Mouse (Mus musculus) liver, postnatal 0 days (tissue): ENCODE results near the gene Hist1h2ae. TPM values are rescaled to one million over a fixed set of nuclear protein-coding genes. Genes with fewer than 3 reads are reported as not detected.
"Not testable (repeated sequence)": the region's sequence is repeated elsewhere in the genome, so short reads cannot be mapped to it uniquely, and the experiment has no call there.

ENCODE experiments used
- ATAC-seq: fragments of 200-750 bp; cut with Nextera tagmentation; 2 replicates; pipeline ENCODE4 v1.8.0; 2017; ENCODE audit warnings: mild to moderate bottlenecking, moderate library complexity
- DNase-seq: peaks from one replicate; pipeline ENCODE4 v3.0.0-alpha.2; 2016
- H3K27ac ChIP-seq: fragments of 300-500 bp; sonication (generic); 2 replicates; pipeline ENCODE4 v1.5.1; 2014; ENCODE audit warnings: antibody characterized with exemption, moderate library complexity, mild to moderate bottlenecking, low read depth
- H3K27me3 ChIP-seq: fragments of 300-500 bp; sonication (generic); 2 replicates; pipeline ENCODE4 v1.6.1; 2014; ENCODE audit warnings: low read length, control low read depth, mixed read lengths; ENCODE audit not compliant: insufficient read depth
- H3K36me3 ChIP-seq: fragments of 300-500 bp; sonication (generic); replicated peaks from 2 replicates; pipeline ENCODE4 v1.6.1; 2014; ENCODE audit warnings: mild to moderate bottlenecking, control low read depth, low read length, moderate library complexity, mixed read lengths; ENCODE audit not compliant: insufficient read depth
- H3K4me1 ChIP-seq: fragments of 300-500 bp; sonication (generic); 2 replicates; pipeline ENCODE4 v1.6.1; 2014; ENCODE audit warnings: antibody characterized with exemption, mild to moderate bottlenecking, control low read depth; ENCODE audit not compliant: insufficient read depth
- H3K4me2 ChIP-seq: fragments of 300-500 bp; sonication (generic); 2 replicates; pipeline ENCODE4 v1.6.1; 2014; ENCODE audit warnings: low read depth, mild to moderate bottlenecking, low read length, moderate library complexity, mixed read lengths
- H3K4me3 ChIP-seq: fragments of 300-500 bp; sonication (generic); 2 replicates; pipeline ENCODE4 v1.5.1; 2014; ENCODE audit warnings: low read depth, low read length
- H3K9ac ChIP-seq: fragments of 300-500 bp; sonication (generic); replicated peaks from 2 replicates; pipeline ENCODE4 v1.6.1; 2014; ENCODE audit warnings: mild to moderate bottlenecking, moderate library complexity
- H3K9me3 ChIP-seq: fragments of 300-500 bp; sonication (generic); 2 replicates; pipeline ENCODE4 v1.6.1; 2016; ENCODE audit warnings: mild to moderate bottlenecking, control low read depth, low read length, mixed read lengths
- CTCF ChIP-seq: sonication (generic); IDR thresholded peaks from 2 replicates; pipeline ENCODE4 v1.5.1; 2016; ENCODE audit warnings: antibody characterized with exemption, low read depth
- EP300 ChIP-seq: IDR thresholded peaks from 2 replicates; pipeline ENCODE4 v1.6.1; 2016; ENCODE audit warnings: antibody characterized with exemption, low read depth, mild to moderate bottlenecking
- WGBS: fragments of 180-500 bp; shearing (Covaris S2); extraction: QIAGEN DNeasy Blood & Tissue Kit; methylation state at CpG from one replicate; pipeline ENCODE4 v1.1.7; 2014; ENCODE audit not compliant: insufficient replicate concordance; 5-methylcytosine and 5-hydroxymethylcytosine counted together
- polyA plus RNA-seq: library from polyadenylated mRNA; unstranded; fragments of >200 nt; fragmentation: Nextera tagmentation; extraction: Ambion mirVana; gene quantifications from 2 replicates; pipeline ENCODE4 v1.2.1, GENCODE M21; 2015

The Hist1h2ae gene
- polyA plus RNA-seq, 1 experiment from 2014 or later = 66.0 TPM

- H3K9me3 ChIP-seq = no peaks in the 10 kb centered on the region
- peak; percentile 66 for DNase-seq
- H3K4me1 ChIP-seq = peaks cover 10% of the 10 kb centered on the region
- H3K36me3 ChIP-seq = no peaks in the 10 kb centered on the region
- H3K27me3 ChIP-seq = no peaks in the 10 kb centered on the region
- peak within 1 kb of the TSS; percentile 71 for H3K4me2 ChIP-seq
- WGBS = 4% methylated on average over 18 of the region's 18 CpGs
- peak; percentile 7; the same call in 1 of the 2 replicates for TF ChIP-seq EP300
- TF ChIP-seq CTCF = no peak
- peak within 1 kb of the TSS; percentile 88 for H3K27ac ChIP-seq
- peak; percentile 20 for ATAC-seq
- H3K9ac ChIP-seq = peak within 1 kb of the TSS; percentile 82
- H3K4me3 ChIP-seq = peak within 1 kb of the TSS; percentile 53
Measured at GRCm38 (mm10) chr13:23575271-23575851, 4.3 kb upstream of the Hist1h2ae start, which contains the start of gene Hist1h3d. Hist1h3d (plus strand) TSS chr13:23575763.

GRCm38 (mm10) chr13:23574546-23575170 lies 3.6 kb upstream of the Hist1h2ae start:
- not testable (repeated sequence) for H3K9me3 ChIP-seq, H3K27me3 ChIP-seq, H3K36me3 ChIP-seq, ATAC-seq, DNase-seq
- peak overlapping the region; percentile 88 for H3K27ac ChIP-seq
- H3K4me3 ChIP-seq = peak overlapping the region; percentile 53
- peak overlapping the region; percentile 57 for H3K9ac ChIP-seq
- 2% methylated on average over 5 of the region's 39 CpGs for WGBS
- H3K4me1 ChIP-seq = peaks cover 10% of the 10 kb centered on the region
- H3K4me2 ChIP-seq = peak overlapping the region; percentile 67

- 0% methylated on average over 22 of the region's 42 CpGs for WGBS
- Histone ChIP-seq H3K27ac (peak within 1 kb of the TSS; percentile 98), H3K9ac (peak within 1 kb of the TSS; percentile 82), H3K4me2 (peak within 1 kb of the TSS; percentile 69), H3K4me1 (peaks cover 10% of the 10 kb centered on the region), H3K4me3 (peak within 1 kb of the TSS; percentile 53)
- TF ChIP-seq EP300 = peak; percentile 90
- ATAC-seq (peak; percentile 80), DNase-seq (peak; percentile 89)
- not testable (repeated sequence) for H3K27me3 ChIP-seq, H3K9me3 ChIP-seq, H3K36me3 ChIP-seq
Measured at GRCm38 (mm10) chr13:23573898-23574524, 3.0 kb upstream of the Hist1h2ae start, which contains the start of the genes Hist1h2bf and Hist1h2ad. Hist1h2bf (minus strand) TSS chr13:23574196. Hist1h2ad (plus strand) TSS chr13:23574381.

GRCm38 (mm10) chr13:23573034-23573897 lies 2.2 kb upstream of the Hist1h2ae start:
- 10% methylated on average over 17 of the region's 20 CpGs for WGBS
- Histone ChIP-seq H3K4me1 (peaks cover 10% of the 10 kb centered on the region), H3K27ac (peak overlapping the region; percentile 98), H3K4me2 (peak overlapping the region; percentile 69), H3K4me3 (peak overlapping the region; percentile 52), H3K9ac (peak overlapping the region; percentile 80)
- DNase-seq (peak; percentile 49), ATAC-seq (0 out of 2 replicates have a peak, but pooled peaks have one; percentile 0)
- H3K36me3 ChIP-seq, H3K9me3 ChIP-seq, H3K27me3 ChIP-seq: not testable (repeated sequence)

GRCm38 (mm10) chr13:23572218-23573033 lies 1.4 kb upstream of the Hist1h2ae start:
- no peak for DNase-seq
- 32% methylated on average over 2 of the region's 2 CpGs for WGBS
- TF ChIP-seq EP300 (no peak), CTCF (no peak)

More at GRCm38 (mm10) chr13:23572218-23573033, 1.4 kb upstream of the Hist1h2ae start:
- Histone ChIP-seq H3K27ac (peak overlapping the region; percentile 98), H3K4me2 (peak overlapping the region; percentile 69), H3K9ac (peak overlapping the region; percentile 80), H3K36me3 (no peaks in the 10 kb centered on the region), H3K9me3 (no peaks in the 10 kb centered on the region), H3K27me3 (no peaks in the 10 kb centered on the region), H3K4me3 (peak overlapping the region; percentile 52), H3K4me1 (peaks cover 10% of the 10 kb centered on the region)
- no peak for ATAC-seq
